Mouse (Mus musculus): ENCODE results near the gene Mtg2. TPM values are rescaled to one million over a fixed set of nuclear protein-coding genes. Genes with fewer than 3 reads are reported as not detected.

Gene Mtg2
- polyA plus RNA-seq, 1 experiment from 2014 or later: 30.0 TPM

DNA sequence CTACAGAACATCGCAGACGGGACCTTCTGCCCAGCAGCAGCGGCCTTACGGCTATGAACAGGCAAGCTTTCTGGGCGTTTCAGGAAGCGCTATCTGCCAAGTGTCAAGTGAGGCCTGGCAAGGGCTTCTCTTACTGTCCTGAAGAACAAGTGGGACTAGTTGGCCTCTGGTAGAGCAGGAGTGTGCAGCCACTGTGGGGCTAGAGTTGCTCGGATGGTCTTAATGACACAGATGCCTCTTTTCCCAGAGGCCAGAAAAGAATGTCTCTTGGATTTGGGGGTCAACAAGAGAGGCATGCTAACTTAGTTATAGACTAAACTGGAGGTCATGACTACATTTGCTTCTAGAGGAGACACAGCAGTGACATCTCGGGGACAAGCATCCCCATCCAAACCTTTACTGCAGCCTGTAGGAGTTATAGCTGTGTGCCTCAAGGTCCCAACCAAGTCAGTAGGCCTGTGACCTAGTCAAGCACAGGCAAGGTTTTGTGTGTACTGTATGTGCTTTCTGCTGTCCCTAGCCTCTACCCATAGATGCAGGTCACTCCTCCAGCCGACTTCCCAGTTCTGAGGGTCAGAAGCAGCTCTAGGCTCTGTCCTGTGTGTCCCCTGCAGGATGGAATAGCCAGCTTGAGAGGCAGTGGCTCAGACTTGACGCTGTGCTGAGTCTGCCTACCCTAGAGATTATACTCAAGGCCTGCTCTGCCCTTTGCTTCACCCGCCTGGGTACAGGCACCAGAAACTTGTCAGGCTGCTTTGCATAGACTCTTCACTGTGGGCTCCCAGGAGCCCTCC lies 6.9 kb upstream of the Mtg2 start:
- no peaks in the 10 kb centered on the region for H3K27me3 ChIP-seq
- H3K9me3 ChIP-seq (replicated peaks): no peaks in the 10 kb centered on the region
- no peak overlapping the region for H3K27ac ChIP-seq
- ATAC-seq (ENCODE audit: low FRiP score): no peak
- no peak overlapping the region for H3K4me3 ChIP-seq
- H3K4me2 ChIP-seq (replicated peaks): no peak overlapping the region
- H3K9ac ChIP-seq: no peak overlapping the region
- 98% methylated on average over 11 of the region's 11 CpGs for WGBS
- peaks cover 80% of the 10 kb centered on the region for H3K36me3 ChIP-seq
- no peaks in the 10 kb centered on the region for H3K4me1 ChIP-seq

DNA sequence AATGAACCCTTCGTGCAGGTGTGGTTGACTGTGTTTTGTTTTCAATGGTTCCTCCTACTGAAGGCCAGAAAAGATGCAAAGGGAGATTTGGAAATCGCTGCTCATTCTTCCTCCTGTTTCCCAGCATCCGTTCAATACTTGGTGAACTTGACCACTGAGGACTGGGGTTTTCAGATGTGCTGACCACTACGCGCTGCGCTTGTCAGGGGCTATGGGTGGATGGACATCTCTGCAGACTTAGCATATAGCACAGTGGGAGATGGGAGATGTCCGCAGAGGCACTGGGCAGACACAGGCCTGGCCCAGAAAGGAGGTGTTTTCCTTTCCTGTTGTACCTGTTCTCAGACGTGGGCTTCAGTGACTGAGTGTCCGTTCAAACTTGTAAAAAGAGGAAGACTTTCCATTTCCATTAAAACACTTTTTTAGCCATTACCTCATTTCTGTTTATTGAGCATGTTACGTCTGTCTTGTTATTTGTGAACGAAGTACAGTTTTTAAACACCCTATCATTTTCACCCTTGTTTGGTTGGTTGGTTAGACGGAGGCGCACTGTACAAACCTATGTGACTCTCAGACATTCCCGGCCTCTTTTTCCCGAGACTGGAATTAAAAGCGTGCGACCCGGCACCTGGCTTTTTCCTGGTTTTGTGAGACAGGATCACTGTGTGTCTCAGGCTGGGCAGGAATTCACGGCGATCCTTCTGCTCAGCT lies 463 bp upstream of the Mtg2 start:
- peak overlapping the region; percentile 85 for H3K27ac ChIP-seq
- H3K4me3 ChIP-seq: peak overlapping the region; percentile 60
- peak overlapping the region; percentile 80 for H3K9ac ChIP-seq
- WGBS: 36% methylated on average over 20 of the region's 20 CpGs
- peak; percentile 79 for ATAC-seq (ENCODE audit: low FRiP score)
- peaks cover 13% of the 10 kb centered on the region for H3K4me1 ChIP-seq
- H3K27me3 ChIP-seq: no peaks in the 10 kb centered on the region
- H3K4me2 ChIP-seq (replicated peaks): peak overlapping the region; percentile 90
- H3K9me3 ChIP-seq (replicated peaks): no peaks in the 10 kb centered on the region
- H3K36me3 ChIP-seq: peaks cover 34% of the 10 kb centered on the region

GRCm38 (mm10) chr2:180071671-180072070 lies 1.3 kb downstream of the Mtg2 start:
- Histone ChIP-seq H3K9me3 (replicated peaks) (no peaks in the 10 kb centered on the region), H3K9ac (no peak overlapping the region), H3K36me3 (peaks cover 27% of the 10 kb centered on the region), H3K4me2 (replicated peaks) (no peak overlapping the region), H3K27ac (no peak overlapping the region), H3K27me3 (no peaks in the 10 kb centered on the region), H3K4me3 (no peak overlapping the region), H3K4me1 (peaks cover 13% of the 10 kb centered on the region)
- no peak for ATAC-seq (ENCODE audit: low FRiP score)
- WGBS: 89% methylated on average over 2 of the region's 2 CpGs

DNA sequence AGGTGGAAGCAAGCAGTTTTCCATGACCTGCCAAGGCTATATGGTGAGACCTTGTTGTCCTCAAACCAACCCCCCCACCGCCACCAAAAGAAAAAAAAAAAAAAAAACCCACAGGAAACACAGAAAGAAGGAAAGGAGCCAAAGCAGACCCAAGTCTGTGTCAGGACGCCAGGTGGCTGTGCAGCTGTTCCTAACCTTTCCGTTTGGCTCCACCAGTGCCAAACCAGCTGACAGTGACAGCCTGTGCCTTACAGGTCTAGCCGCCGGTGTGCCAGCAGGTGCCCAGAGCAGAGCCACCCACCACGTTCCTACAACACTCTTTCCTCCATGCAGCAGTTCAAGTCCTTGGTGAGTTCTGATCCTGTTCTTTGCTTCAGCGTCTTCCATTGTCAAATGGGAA lies 2.5 kb downstream of the Mtg2 start:
- no peaks in the 10 kb centered on the region for H3K27me3 ChIP-seq
- H3K4me1 ChIP-seq: peaks cover 13% of the 10 kb centered on the region
- no peak overlapping the region for H3K27ac ChIP-seq
- no peak for ATAC-seq (ENCODE audit: low FRiP score)
- peaks cover 27% of the 10 kb centered on the region for H3K36me3 ChIP-seq
- 90% methylated on average over 7 of the region's 7 CpGs for WGBS
- H3K9ac ChIP-seq: no peak overlapping the region
- no peaks in the 10 kb centered on the region for H3K9me3 ChIP-seq (replicated peaks)
- no peak overlapping the region for H3K4me2 ChIP-seq (replicated peaks)
- no peak overlapping the region for H3K4me3 ChIP-seq

- H3K4me2 ChIP-seq (replicated peaks): no peak overlapping the region
- H3K9ac ChIP-seq: no peak overlapping the region
- no peaks in the 10 kb centered on the region for H3K27me3 ChIP-seq
- H3K4me3 ChIP-seq: no peak overlapping the region
- 69% methylated on average over 3 of the region's 3 CpGs for WGBS
- H3K36me3 ChIP-seq: peaks cover 47% of the 10 kb centered on the region
- 0 out of 2 replicates have a peak overlapping the region, but pooled peaks have one; percentile 4 for H3K27ac ChIP-seq
- no peak for ATAC-seq (ENCODE audit: low FRiP score)
- H3K9me3 ChIP-seq (replicated peaks): no peaks in the 10 kb centered on the region
- H3K4me1 ChIP-seq: no peaks in the 10 kb centered on the region
Observed at GRCm38 (mm10) chr2:180077622-180078021, 7.2 kb downstream of the Mtg2 start.

DNA sequence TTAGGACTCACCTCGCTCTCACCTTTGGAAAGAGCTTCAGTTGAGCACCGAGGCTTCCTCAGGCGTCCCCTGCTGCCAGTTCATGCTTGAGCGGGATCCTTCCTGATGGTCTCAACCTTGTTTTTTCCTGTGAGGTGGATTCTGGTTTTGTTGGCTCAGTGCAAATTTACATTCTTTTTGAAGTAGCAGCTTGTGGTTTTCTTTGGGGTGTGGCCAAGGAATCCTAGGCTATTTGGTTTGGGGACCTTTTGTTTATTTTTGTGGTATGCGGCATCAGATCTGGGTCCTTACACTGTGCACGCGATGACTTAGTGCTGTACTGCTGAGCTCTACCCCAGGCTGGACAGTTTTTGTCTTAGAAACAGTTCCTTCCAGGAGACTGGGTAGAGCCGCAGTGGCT lies 10.3 kb downstream of the Mtg2 start:
- Histone ChIP-seq H3K9ac (no peak overlapping the region), H3K9me3 (replicated peaks) (no peaks in the 10 kb centered on the region), H3K36me3 (peaks cover 56% of the 10 kb centered on the region), H3K4me3 (no peak overlapping the region), H3K4me1 (no peaks in the 10 kb centered on the region), H3K27ac (no peak overlapping the region), H3K4me2 (replicated peaks) (no peak overlapping the region), H3K27me3 (no peaks in the 10 kb centered on the region)
- no peak for ATAC-seq (ENCODE audit: low FRiP score)
- 91% methylated on average over 8 of the region's 8 CpGs for WGBS

DNA sequence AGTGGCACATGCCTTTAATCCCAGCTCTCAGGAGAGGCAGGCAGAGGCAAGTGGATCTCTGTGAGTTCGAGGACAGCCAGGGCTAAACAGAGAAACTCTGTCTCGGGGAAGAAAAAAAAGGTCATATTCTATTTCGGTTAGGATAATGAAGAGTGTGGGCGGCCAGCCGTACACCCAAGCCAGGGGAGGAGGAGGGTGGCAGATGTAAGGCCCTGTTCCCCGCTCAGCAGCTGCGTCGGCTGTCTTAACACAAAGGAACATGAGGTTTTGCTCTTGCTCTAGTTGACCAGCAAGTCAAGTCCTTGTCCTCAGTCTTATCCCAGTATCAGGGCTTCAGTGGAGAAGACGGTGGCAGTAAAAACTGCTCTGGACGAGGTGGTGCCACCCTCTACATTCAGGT lies 12.7 kb downstream of the Mtg2 start:
- H3K27me3 ChIP-seq: no peaks in the 10 kb centered on the region
- no peak overlapping the region for H3K4me2 ChIP-seq (replicated peaks)
- no peak overlapping the region for H3K27ac ChIP-seq
- no peaks in the 10 kb centered on the region for H3K4me1 ChIP-seq
- H3K36me3 ChIP-seq: peaks cover 55% of the 10 kb centered on the region
- H3K9ac ChIP-seq: no peak overlapping the region
- H3K9me3 ChIP-seq (replicated peaks): no peaks in the 10 kb centered on the region
- ATAC-seq (ENCODE audit: low FRiP score): no peak
- WGBS: 88% methylated on average over 10 of the region's 10 CpGs
- H3K4me3 ChIP-seq: no peak overlapping the region

DNA sequence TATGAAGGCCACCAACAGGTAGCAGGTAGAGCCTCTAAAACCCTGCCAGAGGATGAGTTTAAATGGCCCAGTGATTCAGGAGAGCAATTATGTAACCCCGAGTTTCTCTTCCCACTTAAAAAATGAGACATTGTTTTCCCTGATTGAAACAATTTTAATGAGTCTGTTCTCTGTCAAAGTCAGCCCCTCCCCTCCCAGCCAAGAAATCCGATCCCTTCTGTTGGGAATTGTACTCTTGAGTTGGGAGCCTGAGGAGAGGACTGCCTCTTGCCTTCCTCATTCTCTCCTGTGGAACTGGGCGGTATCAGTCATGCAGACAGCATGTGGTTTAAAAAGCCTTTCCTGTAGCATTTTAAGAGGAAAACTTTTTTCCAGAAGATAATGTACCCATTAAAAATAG lies 14.2 kb downstream of the Mtg2 start:
- H3K36me3 ChIP-seq: peaks cover 41% of the 10 kb centered on the region
- H3K4me1 ChIP-seq: no peaks in the 10 kb centered on the region
- H3K27ac ChIP-seq: no peak overlapping the region
- no peak for ATAC-seq (ENCODE audit: low FRiP score)
- no peaks in the 10 kb centered on the region for H3K27me3 ChIP-seq
- no peak overlapping the region for H3K4me3 ChIP-seq
- WGBS: 47% methylated on average over 3 of the region's 3 CpGs
- no peak overlapping the region for H3K9ac ChIP-seq
- H3K9me3 ChIP-seq (replicated peaks): no peaks in the 10 kb centered on the region
- no peak overlapping the region for H3K4me2 ChIP-seq (replicated peaks)

DNA sequence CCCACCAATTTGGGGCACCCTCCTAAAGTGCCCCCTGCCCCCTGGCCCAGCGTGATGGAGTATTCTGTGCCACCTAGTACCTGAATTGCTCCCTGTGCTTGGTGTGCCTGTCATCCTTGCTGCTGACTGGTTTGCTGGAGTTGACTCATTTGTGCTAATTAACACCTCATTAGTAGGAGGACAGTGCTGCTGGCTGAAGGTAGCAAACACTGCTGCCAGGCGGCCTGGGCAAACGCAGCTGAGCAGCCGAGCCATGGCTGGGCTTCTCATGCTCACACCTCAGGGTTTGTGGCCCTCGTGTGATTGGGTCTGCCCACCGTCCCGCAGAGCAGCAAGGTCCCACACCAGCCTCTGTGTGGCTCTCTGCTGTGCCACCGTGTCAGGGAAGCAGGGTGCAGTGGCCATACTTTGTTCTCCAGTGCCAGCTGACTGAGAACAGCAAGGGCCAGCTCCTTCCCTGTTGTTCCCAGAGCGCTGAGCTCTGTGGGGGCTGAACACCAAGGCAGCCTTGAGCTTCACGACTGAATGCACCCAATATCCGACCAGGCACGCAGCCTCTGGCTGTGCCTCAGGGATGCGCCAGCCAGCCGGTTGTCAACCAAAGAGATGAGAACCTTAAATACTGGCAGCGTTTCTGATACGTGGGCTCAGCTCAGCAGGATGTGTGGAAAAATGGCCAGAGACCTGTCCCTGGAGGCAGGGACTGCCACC lies 15.7 kb downstream of the Mtg2 start:
- Histone ChIP-seq H3K27me3 (no peaks in the 10 kb centered on the region), H3K27ac (peak overlapping the region; percentile 55), H3K4me2 (replicated peaks) (no peak overlapping the region), H3K9ac (no peak overlapping the region; the same call in 1 of the 2 replicates), H3K4me1 (no peaks in the 10 kb centered on the region), H3K9me3 (replicated peaks) (no peaks in the 10 kb centered on the region), H3K36me3 (peaks cover 36% of the 10 kb centered on the region), H3K4me3 (no peak overlapping the region)
- WGBS: 77% methylated on average over 16 of the region's 16 CpGs
- ATAC-seq (ENCODE audit: low FRiP score): 0 out of 2 replicates have a peak, but pooled peaks have one; percentile 37

DNA sequence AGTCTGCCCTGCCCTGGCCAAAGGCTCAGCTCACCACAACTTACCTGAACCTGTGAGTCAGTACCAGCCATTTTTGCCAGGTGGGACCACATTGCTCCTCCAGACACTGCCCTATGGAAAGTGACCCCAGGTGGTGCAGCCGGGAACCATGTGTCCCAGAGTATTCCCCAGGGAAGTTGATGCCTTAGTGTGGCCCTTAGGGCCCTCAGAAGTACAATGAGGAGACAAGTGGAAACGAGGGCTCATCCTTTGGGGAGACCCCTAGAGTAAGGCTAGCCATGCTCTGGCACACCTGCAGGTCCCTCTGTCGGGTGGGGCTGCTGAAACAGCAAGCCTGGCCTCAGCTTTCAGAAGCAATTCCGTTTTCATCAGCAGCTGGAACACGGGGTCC lies 16.2 kb downstream of the Mtg2 start:
- ATAC-seq (ENCODE audit: low FRiP score): no peak
- 84% methylated on average over 5 of the region's 5 CpGs for WGBS
- H3K27ac ChIP-seq: peak overlapping the region; percentile 55; the same call in 1 of the 2 replicates

GRCm38 (mm10) chr2:180087472-180087871 lies 17.1 kb downstream of the Mtg2 start:
- H3K4me1 ChIP-seq: no peaks in the 10 kb centered on the region
- H3K9ac ChIP-seq: no peak overlapping the region
- H3K4me2 ChIP-seq (replicated peaks): no peak overlapping the region
- peaks cover 29% of the 10 kb centered on the region for H3K36me3 ChIP-seq
- WGBS: 95% methylated on average over 4 of the region's 4 CpGs
- H3K27me3 ChIP-seq: no peaks in the 10 kb centered on the region
- no peak overlapping the region for H3K27ac ChIP-seq
- H3K9me3 ChIP-seq (replicated peaks): no peaks in the 10 kb centered on the region
- no peak overlapping the region for H3K4me3 ChIP-seq
- no peak for ATAC-seq (ENCODE audit: low FRiP score)

More for the DNA sequence above, 16.2 kb downstream of the Mtg2 start:
- H3K4me2 ChIP-seq (replicated peaks): no peak overlapping the region
- H3K4me1 ChIP-seq: no peaks in the 10 kb centered on the region
- H3K27me3 ChIP-seq: no peaks in the 10 kb centered on the region
- H3K36me3 ChIP-seq: peaks cover 36% of the 10 kb centered on the region
- H3K9me3 ChIP-seq (replicated peaks): no peaks in the 10 kb centered on the region
- no peak overlapping the region for H3K4me3 ChIP-seq
- no peak overlapping the region for H3K9ac ChIP-seq

DNA sequence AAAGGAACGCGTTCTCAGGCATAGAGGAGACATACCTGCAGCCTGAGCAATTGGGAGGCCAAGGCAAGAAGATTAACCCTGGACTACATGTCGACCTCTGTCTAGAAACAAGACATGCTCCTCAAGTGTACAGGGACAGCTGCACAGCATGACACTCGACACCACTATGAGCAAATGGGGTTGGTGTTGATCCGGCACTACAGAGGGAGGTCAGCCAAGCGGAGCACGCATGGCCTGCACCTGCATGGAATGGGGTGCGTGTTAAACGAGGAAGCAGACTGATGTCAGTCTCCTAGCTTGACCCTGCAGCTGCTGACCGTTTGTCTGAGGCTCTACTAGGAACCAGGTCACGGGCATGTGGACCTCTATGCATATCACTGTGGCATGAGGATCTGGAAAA lies 19.9 kb downstream of the Mtg2 start:
- Histone ChIP-seq H3K9me3 (replicated peaks) (no peaks in the 10 kb centered on the region), H3K27ac (no peak overlapping the region), H3K4me2 (replicated peaks) (no peak overlapping the region), H3K27me3 (no peaks in the 10 kb centered on the region), H3K36me3 (peaks cover 13% of the 10 kb centered on the region), H3K4me3 (no peak overlapping the region), H3K4me1 (no peaks in the 10 kb centered on the region), H3K9ac (no peak overlapping the region)
- ATAC-seq (ENCODE audit: low FRiP score): no peak
- WGBS: 63% methylated on average over 11 of the region's 11 CpGs
